Mouse (Mus musculus) frontal cortex, adult (tissue): Measurements from ENCODE around the gene Srsf11.

Source experiments
- ATAC-seq: cut with Nextera tagmentation; 2 replicates; pipeline ENCODE4 v1.9.2; 2017; ENCODE audit warnings: mild to moderate bottlenecking, moderate library complexity, mixed read lengths; ENCODE audit not compliant: low TSS enrichment

Gene Srsf11

DNA sequence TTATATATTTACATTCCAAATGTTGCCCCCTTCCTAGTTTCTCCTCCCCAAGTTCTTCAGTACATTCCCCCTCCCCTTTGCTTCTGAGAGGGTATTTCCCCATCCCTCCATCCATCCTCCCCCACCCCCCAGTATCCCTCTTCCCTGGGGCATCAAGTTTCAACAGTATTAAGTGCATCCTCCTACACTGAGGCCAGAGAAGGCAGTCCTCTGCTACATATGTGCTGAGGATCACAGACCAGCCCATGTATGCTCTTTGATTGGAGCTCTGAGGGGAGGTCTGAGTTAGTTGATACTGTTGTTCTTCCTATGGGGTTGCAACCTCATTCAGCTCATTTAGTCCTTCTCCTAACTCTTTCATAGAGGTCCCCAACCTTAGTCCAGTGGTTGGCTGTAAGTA lies 56.8 kb downstream of the Srsf11 start:
- ATAC-seq: no peak

DNA sequence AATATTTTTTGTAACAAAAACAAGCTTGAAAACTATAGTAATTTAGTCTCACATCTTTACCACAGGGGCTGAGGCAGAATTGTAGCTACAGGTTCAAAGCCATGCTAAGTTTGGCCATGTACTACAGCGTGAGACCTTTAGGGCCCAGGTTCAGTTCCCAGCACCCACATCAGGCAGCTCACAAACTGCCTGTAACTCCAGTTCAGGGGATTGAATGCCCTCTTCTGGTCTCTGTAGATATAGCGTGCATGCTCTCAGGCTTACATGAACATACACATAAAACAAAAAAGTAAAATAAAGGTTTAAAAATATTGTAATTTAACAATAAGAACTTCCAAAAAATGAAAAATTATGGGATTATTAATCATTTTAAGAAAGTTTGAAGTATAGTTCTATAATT lies 63.2 kb downstream of the Srsf11 start:
- ATAC-seq: no peak

DNA sequence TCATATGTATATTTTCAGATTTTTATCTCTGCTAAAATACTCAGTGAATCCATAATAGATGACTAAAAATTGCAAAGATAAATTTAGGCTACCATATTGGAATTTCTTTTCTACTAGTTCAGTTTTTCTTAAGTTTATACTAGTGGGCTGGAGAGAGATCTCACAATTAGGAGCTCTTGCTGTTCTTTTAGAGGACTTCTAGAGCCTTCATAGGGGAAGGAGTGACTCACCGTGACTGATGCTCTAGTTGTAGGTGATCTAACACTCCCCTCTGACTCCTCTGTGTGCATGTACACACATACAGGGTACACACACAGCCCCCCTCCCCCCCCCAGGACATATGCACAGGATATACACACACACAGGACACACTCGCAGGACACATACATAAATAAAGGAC lies 65.3 kb downstream of the Srsf11 start:
- no peak; the same call in 1 of the 2 replicates for ATAC-seq
